Mouse (Mus musculus) WW6 (cell line): ENCODE measurements around the gene Smo.
"Not testable (repeated sequence)": the region's sequence is repeated elsewhere in the genome, so short reads cannot be mapped to it uniquely, and the experiment has no call there.

ENCODE experiments used
- DNase-seq: peaks from one replicate; pipeline ENCODE4 v3.0.0-alpha.2; 2013; ENCODE audit warnings: low read depth, low spot score

Smo gene

GRCm38 (mm10) chr6:29726576-29727200 lies 8.6 kb upstream of the Smo start:
- DNase-seq, result no peak

- no peak for DNase-seq
Observed at GRCm38 (mm10) chr6:29728035-29728434, 7.3 kb upstream of the Smo start.

- DNase-seq, result no peak
Observed at GRCm38 (mm10) chr6:29729491-29729890, 5.8 kb upstream of the Smo start.

GRCm38 (mm10) chr6:29735689-29736451 lies 567 bp downstream of the Smo start:
- no peak for DNase-seq

- DNase-seq, result no peak
Observed at GRCm38 (mm10) chr6:29736610-29737458, 1.5 kb downstream of the Smo start.

- DNase-seq, result no peak
Observed at GRCm38 (mm10) chr6:29751466-29752152, 16.3 kb downstream of the Smo start.

GRCm38 (mm10) chr6:29753336-29753735 lies 18.0 kb downstream of the Smo start:
- no peak for DNase-seq

- DNase-seq, result no peak
Observed at GRCm38 (mm10) chr6:29756001-29756400, 20.7 kb downstream of the Smo start.

GRCm38 (mm10) chr6:29756476-29756875 lies 21.2 kb downstream of the Smo start:
- DNase-seq, result no peak

GRCm38 (mm10) chr6:29758417-29758816 lies 23.1 kb downstream of the Smo start:
- DNase-seq, result no peak

GRCm38 (mm10) chr6:29759012-29759679 lies 23.8 kb downstream of the Smo start:
- DNase-seq, result no peak

- DNase-seq, result not testable (repeated sequence)
Observed at GRCm38 (mm10) chr6:29760397-29760796, 25.1 kb downstream of the Smo start.

GRCm38 (mm10) chr6:29761282-29761681 lies 26.0 kb downstream of the Smo start:
- no peak for DNase-seq

- DNase-seq, result no peak
Observed at GRCm38 (mm10) chr6:29762524-29762923, 27.2 kb downstream of the Smo start.

- DNase-seq, result no peak
Observed at GRCm38 (mm10) chr6:29766874-29767273, 31.6 kb downstream of the Smo start.

GRCm38 (mm10) chr6:29767813-29768660 lies 32.7 kb downstream of the Smo start, which contains the start of gene Ahcyl2:
Gene Ahcyl2, plus strand, starts transcription at chr6:29768011.
- peak; percentile 89 for DNase-seq

- DNase-seq, result no peak
Observed at GRCm38 (mm10) chr6:29768791-29769441, 33.6 kb downstream of the Smo start.

- DNase-seq, result no peak
Observed at GRCm38 (mm10) chr6:29770672-29771321, 35.5 kb downstream of the Smo start.

- no peak for DNase-seq
Observed at GRCm38 (mm10) chr6:29772236-29772635, 36.9 kb downstream of the Smo start.
